Mouse (Mus musculus): ENCODE data around the gene Asns.
"Not testable (repeated sequence)": the region's sequence is repeated elsewhere in the genome, so short reads cannot be mapped to it uniquely, and the experiment has no call there.

Gene Asns

DNA sequence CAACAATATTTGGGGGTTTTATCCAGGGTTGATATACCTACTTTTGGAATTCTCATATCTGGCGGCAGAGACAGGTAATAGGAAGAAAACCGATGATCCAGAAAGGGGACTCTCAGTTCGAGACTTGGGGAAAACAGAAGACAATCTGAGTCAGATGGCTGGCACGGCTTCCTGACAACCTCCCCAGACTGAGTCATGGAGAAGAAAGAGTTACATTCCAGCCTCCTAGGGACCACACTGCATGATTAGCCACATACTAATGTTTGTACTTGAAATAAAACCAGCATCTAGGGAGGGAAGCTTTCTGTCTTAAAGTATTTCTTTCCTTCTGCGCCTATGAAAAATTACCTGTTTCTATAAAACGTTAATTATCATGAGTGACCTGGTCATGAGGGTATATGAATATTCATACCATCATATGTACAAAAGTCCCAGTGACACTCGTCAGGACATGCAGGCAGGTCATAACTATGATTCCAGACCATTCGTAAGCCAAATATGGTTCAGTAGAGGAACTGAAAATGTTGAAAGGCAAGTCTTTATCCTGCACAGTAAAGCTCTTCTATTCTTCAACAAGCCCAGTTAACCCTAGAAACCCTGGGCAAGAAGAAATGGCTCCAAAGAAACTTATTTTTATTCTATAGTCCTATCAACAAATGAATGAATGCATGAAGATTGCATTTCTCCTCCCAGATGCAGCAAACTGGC, 16.7 kb downstream of the Asns start:
- no peak for DNase-seq

DNA sequence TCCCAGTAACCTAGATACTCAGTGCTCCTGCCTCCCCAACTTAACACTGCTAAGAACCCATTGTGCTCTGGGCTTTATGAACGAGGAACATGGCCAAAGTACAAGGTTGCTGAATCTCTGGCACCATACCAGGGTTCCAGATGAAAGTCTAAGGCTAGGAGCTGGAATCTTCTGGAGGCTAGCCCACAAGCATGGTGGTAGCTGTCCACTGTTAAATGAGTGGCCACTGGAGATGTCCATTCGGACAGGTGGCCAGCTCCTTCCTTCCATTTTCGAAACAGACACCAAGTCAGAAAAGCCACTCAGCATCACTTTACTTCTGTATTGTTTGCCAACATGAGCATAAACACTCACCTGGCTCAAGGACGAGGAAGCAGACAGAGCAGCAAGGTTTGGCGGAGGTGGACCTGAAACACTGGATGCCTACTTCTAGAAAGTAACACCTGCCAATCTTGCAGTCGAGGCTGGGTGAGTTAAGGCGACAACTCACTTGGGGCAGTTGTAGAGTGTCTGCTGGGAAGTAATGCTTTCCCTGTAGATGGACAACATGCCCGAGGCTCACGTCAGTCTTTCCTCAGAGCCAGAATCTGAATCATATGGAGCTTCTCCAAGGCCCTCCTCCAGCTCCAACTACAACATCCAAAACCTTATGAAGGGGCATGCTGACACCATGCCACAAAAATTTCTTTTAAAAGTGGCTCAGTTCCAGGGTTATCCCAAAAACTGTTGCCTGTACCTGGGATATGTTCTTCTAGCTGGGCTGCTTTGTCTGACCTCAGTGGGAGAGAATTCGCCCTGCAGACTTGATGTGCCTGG, 20.4 kb downstream of the Asns start:
- DNase-seq = no peak

DNA sequence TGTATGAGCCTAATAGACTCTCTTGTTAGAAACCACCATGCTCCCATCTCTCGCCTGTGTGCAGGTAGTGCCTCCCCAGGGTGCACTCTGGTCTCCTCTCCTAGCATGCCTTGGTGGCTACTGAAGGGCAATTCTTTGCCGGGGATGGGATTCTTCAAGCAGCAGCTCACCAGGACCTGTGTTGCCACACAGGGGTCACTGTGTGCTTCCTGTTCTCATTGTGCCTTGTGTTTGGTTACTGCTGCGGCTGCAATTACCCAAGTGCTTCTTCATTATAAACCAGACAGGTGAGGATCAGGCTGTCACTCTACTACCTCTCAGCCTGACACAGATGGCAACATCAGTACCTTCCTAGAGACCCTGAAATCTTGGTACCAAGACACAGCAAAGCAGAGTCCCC, 21.6 kb downstream of the Asns start:
- no peak for DNase-seq

DNA sequence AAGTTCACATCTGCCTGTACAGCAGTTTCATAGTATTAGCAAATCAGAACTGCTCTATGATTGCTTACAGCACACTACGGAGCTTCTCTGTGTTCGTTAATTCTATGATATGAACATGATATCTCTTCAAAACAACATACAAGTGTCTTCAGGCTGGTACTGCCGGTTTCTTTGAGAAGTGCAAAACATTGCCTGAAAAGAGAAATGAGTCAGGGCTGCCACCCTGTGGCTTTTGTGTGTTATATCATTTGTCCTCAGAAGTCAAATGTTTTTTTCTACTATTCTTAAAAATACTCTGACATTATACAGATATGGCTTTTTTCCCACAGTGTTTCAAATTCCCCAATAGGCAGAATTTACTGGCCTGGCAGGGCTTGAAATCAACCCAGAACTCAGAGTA, 22.5 kb downstream of the Asns start:
- peak; percentile 29 for DNase-seq

DNA sequence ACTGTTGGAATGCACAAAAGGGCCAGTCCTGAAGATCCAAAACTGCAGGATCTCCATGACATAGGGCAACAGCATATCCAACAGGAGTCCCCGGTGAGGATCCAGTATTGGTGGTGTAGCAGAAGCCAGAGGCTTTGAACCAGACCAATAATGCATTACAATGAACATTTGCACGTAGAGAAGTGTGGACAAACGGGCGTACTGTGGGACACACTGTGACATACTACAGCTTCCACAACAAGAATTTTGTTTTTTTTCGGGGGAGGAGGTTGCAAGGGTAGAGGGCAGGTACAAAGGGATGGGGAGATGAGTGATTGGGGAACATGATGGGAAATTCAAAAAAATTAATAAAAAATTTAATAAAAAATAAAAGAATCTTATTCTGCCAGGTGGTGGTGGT, 23.3 kb downstream of the Asns start:
- DNase-seq = no peak

GRCm38 (mm10) chr6:7668332-7668731, 24.7 kb downstream of the Asns start:
- no peak for DNase-seq

DNA sequence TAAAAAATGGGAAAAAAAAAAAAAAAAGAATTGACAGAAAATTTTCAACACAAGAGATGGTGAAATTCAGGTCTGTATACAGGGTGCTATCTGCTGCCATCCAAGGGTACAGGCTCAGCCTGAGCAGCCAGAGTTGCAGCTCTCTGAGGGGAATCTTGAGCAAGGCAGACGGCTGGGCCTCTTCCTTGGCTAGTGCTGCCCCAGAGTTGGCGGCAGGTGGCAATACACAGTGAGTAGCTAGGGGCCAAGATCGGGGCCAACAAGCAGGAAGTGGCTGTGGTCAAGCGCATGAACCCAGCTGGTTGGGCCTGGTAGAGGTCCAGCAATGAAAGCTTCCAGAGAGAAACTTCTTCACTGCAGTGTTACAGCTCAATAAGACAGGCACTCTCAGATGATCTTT, 27.2 kb downstream of the Asns start:
- not testable (repeated sequence) for DNase-seq

DNA sequence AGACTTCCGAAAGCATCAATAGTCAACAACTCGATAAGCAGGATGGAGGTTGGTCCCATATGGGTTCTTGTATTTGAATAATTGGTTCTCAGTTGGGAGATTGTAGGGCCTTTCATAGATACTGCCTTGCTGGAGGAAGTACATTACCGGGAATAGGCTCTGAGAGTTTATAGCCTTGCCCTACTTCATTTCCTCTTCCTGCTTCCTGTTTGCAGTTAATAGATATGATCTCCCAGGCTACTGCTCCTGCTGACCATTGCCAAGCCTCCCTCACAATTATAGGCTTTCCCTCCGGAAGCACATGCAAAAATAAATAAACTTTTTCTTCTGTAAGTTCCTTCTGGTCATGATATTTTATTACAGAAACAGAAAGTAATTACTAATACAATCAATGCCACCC, 31.6 kb downstream of the Asns start:
- DNase-seq = no peak

- DNase-seq = no peak
Observed at GRCm38 (mm10) chr6:7660377-7661080, 32.5 kb downstream of the Asns start.

GRCm38 (mm10) chr6:7656601-7657000, 36.5 kb downstream of the Asns start:
- no peak for DNase-seq

DNA sequence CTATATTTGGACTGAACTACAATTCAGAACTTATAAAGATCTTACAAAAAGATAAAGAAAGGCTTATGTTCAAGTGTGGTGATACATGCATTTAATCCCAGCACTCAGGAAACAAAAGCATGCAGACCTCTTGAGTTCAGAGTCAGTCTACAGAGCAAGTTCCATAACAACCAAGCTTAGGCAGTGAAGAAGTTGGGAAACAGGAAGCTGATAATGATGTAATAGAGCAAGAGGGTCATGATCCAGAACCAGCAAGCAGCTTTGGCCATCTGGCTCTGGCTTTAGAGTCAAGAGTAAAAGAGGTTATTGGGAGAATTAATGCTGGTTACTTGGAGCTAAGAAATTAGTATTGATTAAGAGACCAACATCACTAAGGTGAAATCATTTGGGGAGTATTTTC, 44.6 kb downstream of the Asns start:
- DNase-seq = no peak
